In the genomic region with DNA sequence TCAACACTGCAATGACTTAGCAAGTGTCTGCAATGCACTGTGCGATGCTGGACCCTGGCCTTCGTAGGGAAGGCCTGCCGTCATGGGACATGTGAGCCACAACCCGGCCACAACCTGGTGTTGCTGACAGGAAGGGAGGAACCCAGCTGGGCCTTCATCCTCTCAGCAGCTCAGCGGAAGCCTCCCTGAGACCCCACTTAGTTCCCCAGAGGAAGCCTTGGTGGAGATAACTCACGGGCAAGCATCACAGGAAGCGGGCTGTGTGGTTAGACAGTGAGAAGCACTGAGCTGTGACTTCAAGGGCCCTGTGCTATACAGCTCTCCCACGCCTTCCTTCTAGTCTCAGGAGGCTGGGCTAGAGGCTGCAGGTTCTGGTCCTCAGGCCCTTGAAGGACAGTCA, we compare ENCODE assay signal across 11 mouse cellular contexts. TPM values are rescaled to one million over a fixed set of nuclear protein-coding genes. Genes with fewer than 3 reads are reported as not detected.
DNase-seq lines count a peak whose midpoint lies in the region; ATAC-seq and TF ChIP-seq lines count a peak whose summit lies in the region.
"Had no signal": no experiment of that assay in that cellular context is flagged by ENCODE, and none has a peak within 500 bp of the region (broad histone marks: within the 10 kb centered on the region; RNA-seq: fewer than 3 reads in every experiment).

No protein-coding gene starts in this region.

- 32% methylated on average over 8 of the region's 8 CpGs for WGBS in kidney, embryonic 15.5 days
- WGBS in intestine, postnatal 0 days: 80% methylated on average over 8 of the region's 8 CpGs

- H3K9ac ChIP-seq in kidney, embryonic 15.5 days: no peak overlapping the region
- no peak overlapping the region for H3K9ac ChIP-seq in intestine, postnatal 0 days (ENCODE audit: low read depth, low read length)
- H3K9ac ChIP-seq: midbrain, embryonic 12.5 days had no signal

- peak; percentile 14 for TF ChIP-seq POLR2A in myocyte (IDR thresholded peaks at IDR 0.05; ENCODE audit: insufficient read length, low read depth)

- intact Hi-C loops in gastrocnemius, adult 2 months (cut with DNase I): no loop called here

- TF ChIP-seq CTCF in gastrocnemius, adult 2 months (IDR thresholded peaks at IDR 0.05): no peak
- no peak for TF ChIP-seq CTCF in intestine, postnatal 0 days (IDR thresholded peaks at IDR 0.05; ENCODE audit: low read depth)

- H3K4me1 ChIP-seq in kidney, embryonic 15.5 days: peaks cover 41% of the 10 kb centered on the region
- no peaks in the 10 kb centered on the region for H3K4me1 ChIP-seq in intestine, postnatal 0 days (replicated peaks; ENCODE audit: control insufficient read depth, insufficient read depth, low read length)

- peaks cover 24% of the 10 kb centered on the region for H3K27me3 ChIP-seq in kidney, embryonic 15.5 days
- H3K27me3 ChIP-seq in myocyte (ENCODE audit: control insufficient read depth, insufficient read depth, insufficient read length): no peaks in the 10 kb centered on the region
- H3K27me3 ChIP-seq in intestine, postnatal 0 days (replicated peaks; ENCODE audit: control insufficient read depth, insufficient read depth, low read length): no peaks in the 10 kb centered on the region

- H3K4me3 ChIP-seq in kidney, embryonic 15.5 days (replicated peaks): no peak overlapping the region
- no peak overlapping the region for H3K4me3 ChIP-seq in myocyte
- no peak overlapping the region for H3K4me3 ChIP-seq in gastrocnemius, adult 2 months
- H3K4me3 ChIP-seq in intestine, postnatal 0 days (ENCODE audit: low read depth, low read length): no peak overlapping the region
- H3K4me3 ChIP-seq: hindbrain, embryonic 10.5 days; midbrain, embryonic 12.5 days had no signal

- no peak overlapping the region for H3K4me2 ChIP-seq in kidney, embryonic 15.5 days
- H3K4me2 ChIP-seq in myocyte (ENCODE audit: low read depth): peak overlapping the region; percentile 8
- no peak overlapping the region for H3K4me2 ChIP-seq in intestine, postnatal 0 days (replicated peaks; ENCODE audit: low read depth)
- H3K4me2 ChIP-seq: midbrain, embryonic 12.5 days had no signal

- H3K27ac ChIP-seq in kidney, embryonic 15.5 days: peak overlapping the region; percentile 64
- no peak overlapping the region for H3K27ac ChIP-seq in gastrocnemius, adult 2 months
- no peak overlapping the region for H3K27ac ChIP-seq in intestine, postnatal 0 days (ENCODE audit: low read depth, low read length)
- H3K27ac ChIP-seq: hindbrain, embryonic 10.5 days; midbrain, embryonic 12.5 days had no signal

- DNase-seq in kidney, postnatal 10 days: no peak
- DNase-seq in induced T-regulatory cell, adult 2 months (ENCODE audit: low read depth): peak; percentile 94
- peak; percentile 89 for DNase-seq in thymus, postnatal 14 days
- no peak for DNase-seq in gastrocnemius, adult 2 months
- DNase-seq in gastrocnemius, adult 18-20 months (ENCODE audit: low spot score): no peak
- DNase-seq: adrenal gland, postnatal 36 days had no signal

- H3K79me2 ChIP-seq in myocyte (ENCODE audit: control insufficient read depth, insufficient read depth): no peaks in the 10 kb centered on the region

- no peaks in the 10 kb centered on the region for H3K36me3 ChIP-seq in kidney, embryonic 15.5 days
- H3K36me3 ChIP-seq in myocyte (ENCODE audit: control insufficient read depth, insufficient read depth): no peaks in the 10 kb centered on the region
- peaks cover 12% of the 10 kb centered on the region; the same call in 1 of the 2 replicates for H3K36me3 ChIP-seq in intestine, postnatal 0 days (ENCODE audit: control insufficient read depth, insufficient read depth)
- H3K36me3 ChIP-seq: hindbrain, embryonic 10.5 days; midbrain, embryonic 12.5 days had no signal

- H3ac ChIP-seq in myocyte (ENCODE audit: control insufficient read depth, insufficient read length): no peak overlapping the region

- no peak; the same call in 1 of the 2 replicates for ATAC-seq in kidney, embryonic 15.5 days (replicated peaks; ENCODE audit: low FRiP score)
- ATAC-seq in intestine, postnatal 0 days: no peak

- no peaks in the 10 kb centered on the region for H3K9me3 ChIP-seq in kidney, embryonic 15.5 days (replicated peaks)
- H3K9me3 ChIP-seq in intestine, postnatal 0 days (ENCODE audit: control insufficient read depth): no peaks in the 10 kb centered on the region
- H3K9me3 ChIP-seq: hindbrain, embryonic 10.5 days; midbrain, embryonic 12.5 days had no signal

TF ChIP-seq in myocyte, 11 proteins besides CTCF, POLR2A, EP300 and RAD21:
- no peak for TF ChIP-seq REST (IDR thresholded peaks at IDR 0.05; ENCODE audit: insufficient read depth, insufficient read length)
- peak in 1 of 3 experiments; percentile 19 for TF ChIP-seq MYOG (IDR thresholded peaks at IDR 0.05; ENCODE audit: control insufficient read depth in 1 of 3, insufficient read depth in 1 of 3, insufficient read length in 2 of 3, low read depth in 2 of 3)
- peak in 1 of 3 experiments; percentile 10 for TF ChIP-seq MYOD1 (IDR thresholded peaks at IDR 0.05; ENCODE audit: control insufficient read depth in 1 of 3, insufficient read length in 2 of 3, low read depth in 2 of 3)

RNA-seq across cellular contexts. Expression of a gene that starts 18.5 kb away (rescaled TPM):
- 16.5 and 18.3 TPM in 2 replicates for polyA plus RNA-seq in kidney, embryonic 15.5 days (2015; fragmentation: Nextera tagmentation; extraction: Ambion mirVana)
- 23.5 TPM for polyA plus RNA-seq in myocyte (2012; fragmentation: generic; extraction: Trizol)
- not detected for total RNA-seq in gastrocnemius, adult 2 months (2021)
- polyA plus RNA-seq in intestine, postnatal 0 days (2015; fragmentation: Nextera tagmentation; extraction: Ambion mirVana): 37.2 and 41.1 TPM in 2 replicates
- total RNA-seq in gastrocnemius, adult 18-20 months (2021): 1 to 10 TPM; 1.2 TPM

RNA-seq across cellular contexts. Expression of a gene that starts 22.9 kb away (rescaled TPM):
- polyA plus RNA-seq in kidney, embryonic 15.5 days (2015; fragmentation: Nextera tagmentation; extraction: Ambion mirVana): 1.0 and 2.4 TPM in 2 replicates
- polyA plus RNA-seq in myocyte (2012; fragmentation: generic; extraction: Trizol): 26.0 TPM
- total RNA-seq in gastrocnemius, adult 2 months (2021): under 1 TPM; 0.10 to 0.14 TPM
- polyA plus RNA-seq in intestine, postnatal 0 days (2015; fragmentation: Nextera tagmentation; extraction: Ambion mirVana): 65.3 and 72.5 TPM in 2 replicates
- under 1 TPM in 1 of 2 experiments, not detected in 1; 0.12 TPM for total RNA-seq in gastrocnemius, adult 18-20 months (2021)

RNA-seq across cellular contexts. Expression of a gene that starts 36.9 kb away (rescaled TPM):
- polyA plus RNA-seq in kidney, embryonic 15.5 days (2015; fragmentation: Nextera tagmentation; extraction: Ambion mirVana): 2.6 and 3.2 TPM in 2 replicates
- polyA plus RNA-seq in myocyte (2012; fragmentation: generic; extraction: Trizol): not detected
- total RNA-seq in gastrocnemius, adult 2 months (2021): under 1 TPM in 1 of 2 experiments, not detected in 1; 0.69 TPM
- polyA plus RNA-seq in intestine, postnatal 0 days (2015; fragmentation: Nextera tagmentation; extraction: Ambion mirVana): 5.8 and 7.3 TPM in 2 replicates
- total RNA-seq in gastrocnemius, adult 18-20 months (2021): under 1 TPM; 0.37 to 0.50 TPM

RNA-seq across cellular contexts. Expression of a gene that starts 55.3 kb away (rescaled TPM):
- polyA plus RNA-seq in kidney, embryonic 15.5 days (2015; fragmentation: Nextera tagmentation; extraction: Ambion mirVana): 9.6 and 9.9 TPM in 2 replicates
- 13.3 TPM for polyA plus RNA-seq in myocyte (2012; fragmentation: generic; extraction: Trizol)
- 1 to 10 TPM; 1.5 to 1.9 TPM for total RNA-seq in gastrocnemius, adult 2 months (2021)
- 1.4 and 2.8 TPM in 2 replicates for polyA plus RNA-seq in intestine, postnatal 0 days (2015; fragmentation: Nextera tagmentation; extraction: Ambion mirVana)
- total RNA-seq in gastrocnemius, adult 18-20 months (2021): 1 to 10 TPM in 1 of 2 experiments, under 1 TPM in 1; 0.76 to 2.0 TPM

Comparison
In these comparisons a context has a peak if more than half of its experiments do, and no peak if none do; other contexts are left out.
1. DNase-seq: peak in induced T-regulatory cell, adult 2 months (single experiment) and thymus, postnatal 14 days (single experiment); none in kidney, postnatal 10 days (single experiment), gastrocnemius, adult 2 months (single experiment) and gastrocnemius, adult 18-20 months (single experiment).